Mouse (Mus musculus): ENCODE results near the gene Ptpn1.

DNA sequence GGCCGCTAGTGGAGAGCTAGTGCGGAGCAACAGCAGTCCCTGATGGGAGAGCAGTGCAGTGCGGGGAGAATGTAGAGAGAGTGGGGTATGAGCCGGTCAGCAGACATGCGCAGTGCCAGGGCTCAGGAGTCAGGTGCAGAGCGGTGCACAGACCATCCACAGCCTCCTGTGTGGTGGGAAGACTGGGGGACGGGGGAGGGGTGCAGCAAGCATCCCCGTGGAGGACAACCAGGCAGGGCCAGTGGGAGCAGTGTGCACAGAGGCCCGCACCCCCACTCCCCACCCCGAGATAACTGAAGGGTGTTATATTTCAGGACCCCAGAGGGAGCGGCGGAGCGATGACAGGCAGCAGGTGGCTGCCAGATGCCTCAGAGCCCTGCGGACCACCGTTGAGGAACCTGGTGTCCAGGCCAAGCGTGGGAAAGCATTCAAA is 31.9 kb upstream of the Ptpn1 start:
- TF ChIP-seq GATA1 (IDR thresholded peaks at IDR 0.05; ENCODE audit: low read length), result no peak
- TF ChIP-seq TAL1 (IDR thresholded peaks at IDR 0.05; ENCODE audit: low read length), result no peak
